Mouse (Mus musculus) megakaryocyte progenitor cell, adult 5-6 weeks (primary cell): ENCODE data around the gene Gm16430. TPM values are rescaled to one million over a fixed set of nuclear protein-coding genes. Genes with fewer than 3 reads are reported as not detected.
"Not testable (repeated sequence)": the region's sequence is repeated elsewhere in the genome, so short reads cannot be mapped to it uniquely, and the experiment has no call there.

ENCODE experiments used
- ATAC-seq: replicated peaks from 2 replicates; pipeline ENCODE4 v1.8.0; 2016; ENCODE audit warnings: mild to moderate bottlenecking, moderate TSS enrichment, inconsistent platforms; ENCODE audit not compliant: poor library complexity
- total RNA-seq, 2 experiments: library from RNA; stranded (forward) in 1 of 2; stranded (reverse) in 1 of 2; fragments of 157-497, 149-512 nt in 1 of 2; fragments of 200-1000 nt in 1 of 2; gene quantifications; 2 replicates each; pipeline versions ENCODE4 v1.2.3 to v1.2.4; 2015 to 2017

The Gm16430 gene
- not detected in 2 replicates for total RNA-seq (2015)
- total RNA-seq (2017): not detected in 2 replicates

GRCm38 (mm10) chrX:54621911-54622310, at the start of gene Gm16430:
Gene Gm16430 (plus strand): TSS chrX:54622211.
- ATAC-seq: not testable (repeated sequence)

Other genes with a start within 250 kb of the Gm16430 start
- not detected in 2 replicates for gene Gm16405, start 91.0 kb upstream of the Gm16430 start, total RNA-seq (2015)
- not detected in 2 replicates for gene Gm16405, start 91.0 kb upstream of the Gm16430 start, total RNA-seq (2017)